Mouse (Mus musculus) testis, adult 2 months (tissue): ENCODE data around the gene Gnai1.

Source experiments
- CTCF ChIP-seq: fragments of 200-500 bp; IDR thresholded peaks from 2 replicates; pipeline ENCODE4 v1.5.1; 2012; ENCODE audit warnings: low read depth, mild to moderate bottlenecking, inconsistent platforms, low read length, moderate library complexity; ENCODE audit not compliant: control insufficient read depth, insufficient read depth, insufficient replicate concordance
- POLR2A ChIP-seq: fragments of 200-500 bp; IDR thresholded peaks from 2 replicates; pipeline ENCODE4 v1.6.1; 2012; ENCODE audit warnings: low read depth, mild to moderate bottlenecking, inconsistent platforms, low read length, moderate library complexity; ENCODE audit not compliant: control insufficient read depth

- TF ChIP-seq CTCF (no peak), POLR2A (no peak)
Observed at GRCm38 (mm10) chr5:18360956-18361355, 801 bp upstream of the Gnai1 start.
